Mouse (Mus musculus) heart, adult 10 weeks (tissue): ENCODE measurements around the gene Acp5. TPM values are rescaled to one million over a fixed set of nuclear protein-coding genes. Genes with fewer than 3 reads are reported as not detected.

Experiments
- polyA plus RNA-seq: library from polyadenylated mRNA; stranded (reverse); fragments of 350-450 nt; fragmentation: Illumina TruSeq; extraction: RNeasy Lipid Tissue Mini Kit (QIAGEN cat#74804); gene quantifications from one replicate; pipeline ENCODE4 v1.2.3, GENCODE M21; 2014; ENCODE audit warnings: low read depth, low replicate concordance

The Acp5 gene
- 4.2 TPM for polyA plus RNA-seq

DNA sequence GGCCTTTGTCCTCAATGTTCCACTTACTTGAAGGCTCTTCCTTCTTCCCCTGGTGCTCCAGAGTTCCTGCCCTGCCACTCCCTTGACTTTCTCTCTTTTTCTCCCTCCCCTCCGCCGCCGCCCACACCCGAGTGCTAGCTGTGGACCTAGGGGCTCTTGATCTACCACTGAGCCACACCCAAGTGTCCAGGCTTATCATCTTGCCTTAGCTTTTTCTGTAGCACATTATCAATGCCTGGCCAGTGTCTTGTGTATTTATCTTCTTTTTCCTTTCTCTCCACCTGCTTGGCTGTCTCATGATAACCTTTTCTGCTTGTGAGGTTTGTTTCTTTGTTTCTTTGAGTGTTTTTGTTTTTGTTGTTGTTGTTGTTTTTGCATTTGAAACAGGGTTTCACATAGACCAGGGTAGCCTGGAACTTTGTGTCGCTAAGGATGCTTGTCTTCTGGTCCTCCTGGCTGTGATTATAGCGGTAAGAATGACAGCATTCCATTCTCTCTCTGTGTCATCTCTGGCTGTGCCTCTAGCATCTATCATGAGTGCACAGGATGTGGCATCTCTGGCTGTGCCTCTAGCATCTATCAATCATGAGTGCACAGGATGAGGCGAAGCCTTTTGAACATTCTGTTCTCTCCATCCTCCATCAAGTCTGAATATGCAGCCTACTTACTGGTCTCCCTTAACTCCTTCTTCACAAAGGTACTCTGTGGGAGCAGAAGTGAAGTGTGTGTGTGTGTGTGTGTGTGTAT, at the start of gene Acp5:
Gene Acp5, minus strand, starts transcription at position 68 of the 747 bp plus-strand sequence.

DNA sequence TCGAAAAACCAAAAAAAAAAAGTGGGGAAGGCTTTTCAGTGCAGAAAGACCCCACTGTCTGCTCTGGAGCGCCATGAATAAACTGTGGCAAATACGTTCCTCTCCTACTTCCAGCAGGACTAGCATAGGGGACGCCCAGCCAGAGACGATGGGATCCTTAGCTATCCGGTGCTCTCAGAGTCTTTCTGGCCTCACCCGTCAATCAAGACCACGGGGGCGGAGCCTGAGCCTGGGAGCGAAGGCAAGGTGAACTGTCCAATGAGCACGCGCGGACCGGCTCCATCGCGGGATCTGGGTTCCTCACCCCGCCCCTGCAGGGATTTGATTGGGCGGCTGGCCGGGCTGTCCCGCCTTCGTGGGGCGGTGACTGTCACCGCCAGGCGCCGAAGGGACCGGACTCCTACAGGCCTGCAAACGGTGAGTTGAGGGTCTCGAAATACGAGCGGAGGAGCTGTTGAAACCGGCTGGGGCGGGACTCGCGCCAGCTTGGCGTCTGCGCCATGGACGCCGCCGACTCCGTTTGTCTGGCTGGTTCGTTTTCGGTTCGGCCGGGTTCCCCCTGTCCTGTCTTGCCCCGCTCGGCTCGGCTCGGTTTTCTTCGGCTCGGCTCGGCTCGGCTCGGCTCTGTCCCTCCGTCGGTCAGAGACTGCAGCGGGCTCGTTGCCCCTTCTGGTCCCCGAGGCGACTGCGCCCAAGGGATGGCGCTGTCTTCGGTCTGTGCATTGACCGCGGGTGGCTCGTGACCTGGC, 21.2 kb upstream of the Acp5 start, which contains the start of gene Pigyl:
Gene Pigyl, plus strand, starts transcription at position 350 of the 749 bp plus-strand sequence.

DNA sequence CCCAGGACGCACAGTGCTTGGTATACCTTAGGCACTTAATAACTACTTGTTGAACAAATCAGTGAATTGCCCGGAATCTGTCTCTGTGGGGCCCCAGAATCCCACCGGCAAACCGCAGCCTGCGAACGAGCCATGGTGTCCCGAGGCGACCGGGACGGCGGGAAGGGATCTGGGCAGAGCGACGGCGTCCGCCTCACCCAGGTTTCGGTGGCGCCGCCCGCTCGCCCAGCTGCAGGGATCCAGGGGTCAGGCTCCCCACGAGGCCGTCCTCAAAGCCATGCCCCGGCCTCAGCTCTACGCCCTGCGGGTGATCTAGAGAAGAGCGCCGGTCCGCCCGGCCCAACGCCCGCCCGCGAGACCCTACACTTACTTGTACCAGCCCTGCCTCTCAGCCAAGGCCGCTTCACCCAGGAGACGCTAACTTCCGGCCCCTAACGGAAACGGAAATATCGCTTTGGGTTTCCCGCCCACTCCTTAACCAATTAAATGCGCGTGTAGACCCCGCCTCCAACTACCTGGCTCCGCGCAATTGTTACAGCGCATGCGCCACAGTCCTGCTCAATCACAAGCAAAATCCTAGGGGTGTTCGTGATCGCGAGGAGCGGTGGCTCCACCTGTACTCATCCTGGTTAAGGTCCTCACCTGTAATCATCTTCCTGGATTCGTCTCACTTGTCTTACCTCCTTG, 18.6 kb downstream of the Acp5 start, which contains the start of gene Elof1:
Gene Elof1, minus strand, starts transcription at position 433 of the 687 bp plus-strand sequence.

DNA sequence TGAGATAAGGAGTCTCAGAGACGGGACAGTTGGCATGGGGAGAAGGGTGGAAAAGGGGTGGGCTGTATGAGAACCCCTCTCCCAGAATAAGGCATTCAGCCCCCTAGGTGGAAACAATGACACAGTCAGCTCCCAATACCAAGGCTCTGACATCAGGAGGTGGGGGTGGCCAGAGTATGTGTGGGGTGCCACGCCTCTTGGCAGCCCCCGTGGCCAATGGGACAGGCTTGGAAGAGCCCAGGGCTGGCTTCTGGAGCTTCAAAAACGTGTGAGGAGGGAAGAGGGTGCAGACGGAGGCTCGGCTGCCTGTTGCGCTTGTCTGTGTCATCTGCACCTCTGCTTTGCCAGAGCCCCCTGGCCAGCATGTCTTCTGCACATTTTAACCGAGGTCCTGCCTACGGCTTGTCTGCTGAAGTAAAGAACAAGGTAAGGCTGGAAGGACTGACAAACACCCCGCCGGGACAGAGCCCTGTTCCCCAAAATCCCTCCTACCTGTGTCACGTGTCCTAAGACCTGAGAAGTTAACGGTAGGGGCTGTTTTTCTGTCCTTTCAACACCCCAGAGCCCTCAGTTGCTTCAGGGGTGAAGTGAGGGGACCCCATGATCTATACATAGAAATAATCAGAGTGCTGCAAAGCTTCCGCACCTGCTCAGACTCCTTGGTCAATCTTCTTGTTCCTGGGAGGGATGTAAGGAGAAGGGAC, 36.4 kb downstream of the Acp5 start, which contains the start of gene Cnn1:
Gene Cnn1, plus strand, starts transcription at position 224 of the 704 bp plus-strand sequence.

DNA sequence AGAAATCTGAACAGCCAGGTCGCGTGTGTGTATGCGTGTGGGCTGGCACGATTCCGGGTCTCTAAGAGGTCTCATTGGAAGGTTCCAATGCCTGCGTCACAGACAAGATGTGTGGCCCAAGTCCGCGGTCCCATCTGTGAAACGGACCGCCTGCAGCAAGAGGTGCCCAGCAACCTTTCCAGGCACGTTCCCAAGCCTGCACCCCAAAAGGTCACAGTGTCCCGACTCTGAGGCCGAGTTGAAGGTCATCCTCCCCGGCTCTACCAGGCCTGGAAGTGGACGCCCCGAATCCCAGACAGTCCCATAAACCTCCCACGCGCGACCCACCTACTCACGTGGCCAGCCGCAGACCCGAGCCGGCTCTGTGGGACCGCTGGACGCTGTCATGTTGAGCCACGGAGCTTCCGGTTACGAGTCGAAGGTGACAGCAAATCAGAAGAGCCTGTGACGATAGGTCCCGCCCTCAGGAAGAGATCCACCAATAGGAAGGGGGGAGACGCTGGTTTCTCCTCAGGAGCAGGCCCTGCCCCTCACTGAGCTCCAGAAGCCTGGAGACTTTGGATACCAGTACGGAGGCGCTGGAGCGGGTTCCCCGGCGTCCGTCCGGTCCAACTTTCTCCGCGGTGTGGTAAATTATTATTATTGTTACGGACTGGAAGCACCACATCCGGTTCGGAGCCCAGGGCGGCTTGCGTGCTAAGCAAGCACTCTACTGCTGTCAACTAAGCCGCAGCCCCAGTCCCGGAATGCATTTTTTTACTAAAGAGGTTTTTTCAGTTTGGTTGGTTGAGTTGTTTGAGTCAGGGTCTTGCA, 50.3 kb downstream of the Acp5 start, which contains the start of gene Ecsit:
Gene Ecsit, minus strand, starts transcription at position 417 of the 813 bp plus-strand sequence.

Other genes with a start within 250 kb of the Acp5 start
- gene Rab3d, start 217.5 kb downstream of the Acp5 start, polyA plus RNA-seq, result 12.5 TPM
- gene Ccdc159, start 208.2 kb downstream of the Acp5 start, polyA plus RNA-seq, result 8.1 TPM
- gene Tmem205, start 208.2 kb downstream of the Acp5 start, polyA plus RNA-seq, result 107 TPM
- 4.9 TPM for gene Plppr2, start 198.7 kb downstream of the Acp5 start, polyA plus RNA-seq
- 9.2 TPM for gene Swsap1, start 180.0 kb downstream of the Acp5 start, polyA plus RNA-seq
- 0.50 TPM for gene Epor, start 172.2 kb downstream of the Acp5 start, polyA plus RNA-seq
- gene Rgl3, start 146.3 kb downstream of the Acp5 start, polyA plus RNA-seq, result 9.7 TPM
- not detected for gene Ccdc151, start 133.1 kb downstream of the Acp5 start, polyA plus RNA-seq
- gene Prkcsh, start 132.9 kb downstream of the Acp5 start, polyA plus RNA-seq, result 53.0 TPM
- 0.10 TPM for gene Elavl3, start 83.7 kb downstream of the Acp5 start, polyA plus RNA-seq
- not detected for gene Gm49318, start 64.5 kb downstream of the Acp5 start, polyA plus RNA-seq
- 5.1 TPM for gene Zfp653, start 64.3 kb downstream of the Acp5 start, polyA plus RNA-seq
- gene Ecsit, start 50.3 kb downstream of the Acp5 start, polyA plus RNA-seq, result 114 TPM
- gene Cnn1, start 36.5 kb downstream of the Acp5 start, polyA plus RNA-seq, result 14.5 TPM
- 52.4 TPM for gene Elof1, start 18.5 kb downstream of the Acp5 start, polyA plus RNA-seq
- 42.0 TPM for gene Pigyl, start 21.1 kb upstream of the Acp5 start, polyA plus RNA-seq
- gene Zfp872, start 52.4 kb upstream of the Acp5 start, polyA plus RNA-seq, result not detected
- gene Zfp809, start 90.0 kb upstream of the Acp5 start, polyA plus RNA-seq, result 24.3 TPM
- gene Zfp599, start 124.2 kb upstream of the Acp5 start, polyA plus RNA-seq, result 0.16 TPM
- 6.6 TPM for gene Zfp810, start 171.9 kb upstream of the Acp5 start, polyA plus RNA-seq